Comparison of ENCODE assay signal across 14 mouse cellular contexts in genomic region chr16:91192672-91193354, GRCm38 (mm10). TPM values are rescaled to one million over a fixed set of nuclear protein-coding genes. Genes with fewer than 3 reads are reported as not detected.
DNase-seq lines count a peak whose midpoint lies in the region; ATAC-seq and TF ChIP-seq lines count a peak whose summit lies in the region.
"Had no signal": no experiment of that assay in that cellular context is flagged by ENCODE, and none has a peak within 500 bp of the region (broad histone marks: within the 10 kb centered on the region; RNA-seq: fewer than 3 reads in every experiment).

No protein-coding gene starts in this region.

- H3K9ac ChIP-seq in hindbrain, embryonic 15.5 days: no peak overlapping the region
- H3K9ac ChIP-seq in neural tube, embryonic 12.5 days: no peak overlapping the region
- H3K9ac ChIP-seq: heart, embryonic 13.5 days; lung, embryonic 14.5 days had no signal

- peaks cover 15% of the 10 kb centered on the region for H3K9me3 ChIP-seq in forebrain, embryonic 10.5 days
- H3K9me3 ChIP-seq in hindbrain, embryonic 15.5 days: no peaks in the 10 kb centered on the region
- H3K9me3 ChIP-seq in neural tube, embryonic 12.5 days: peaks cover 8% of the 10 kb centered on the region; the same call in 1 of the 2 replicates

- WGBS in forebrain, embryonic 10.5 days: 7% methylated on average over 15 of the region's 15 CpGs
- WGBS in hindbrain, embryonic 15.5 days: 11% methylated on average over 15 of the region's 15 CpGs
- 5% methylated on average over 15 of the region's 15 CpGs for WGBS in neural tube, embryonic 12.5 days

- no peak for TF ChIP-seq CTCF in layer of hippocampus, adult 2 months (conservative IDR thresholded peaks at IDR 0.05)

- no peaks in the 10 kb centered on the region for H3K36me3 ChIP-seq in forebrain, embryonic 10.5 days (replicated peaks)
- H3K36me3 ChIP-seq in hindbrain, embryonic 15.5 days: no peaks in the 10 kb centered on the region
- no peaks in the 10 kb centered on the region for H3K36me3 ChIP-seq in neural tube, embryonic 12.5 days
- H3K36me3 ChIP-seq: heart, embryonic 13.5 days had no signal

- DNase-seq in layer of hippocampus, adult 2 months (ENCODE audit: low spot score in 2 of 2): no peak
- no peak for DNase-seq in layer of hippocampus, adult 9-10 months (ENCODE audit: low spot score)
- DNase-seq in forebrain, embryonic 10.5 days (ENCODE audit: extremely low spot score, low spot score): peak; percentile 74
- DNase-seq in urinary bladder, adult 2 months (ENCODE audit: low spot score): no peak
- DNase-seq in T-cell, adult 2 months (ENCODE audit: low spot score): no peak
- DNase-seq in frontal cortex, adult 2 months (ENCODE audit: extremely low spot score in 1 of 2, low spot score in 1 of 2): no peak
- DNase-seq: adrenal gland, postnatal 36 days; cerebellum, adult 9-10 months; gastrocnemius, adult 2 months; kidney, adult 11 months; lung, embryonic 14.5 days had no signal

- no peak overlapping the region for H3K4me2 ChIP-seq in hindbrain, embryonic 15.5 days
- H3K4me2 ChIP-seq in neural tube, embryonic 12.5 days (replicated peaks): peak overlapping the region; percentile 32
- H3K4me2 ChIP-seq: heart, embryonic 13.5 days; lung, embryonic 14.5 days had no signal

- no peak overlapping the region for H3K4me3 ChIP-seq in layer of hippocampus, adult 2 months
- H3K4me3 ChIP-seq in forebrain, embryonic 10.5 days: peak overlapping the region; percentile 24
- H3K4me3 ChIP-seq in hindbrain, embryonic 15.5 days: no peak overlapping the region
- no peak overlapping the region for H3K4me3 ChIP-seq in neural tube, embryonic 12.5 days
- H3K4me3 ChIP-seq: gastrocnemius, adult 2 months; heart, embryonic 13.5 days had no signal

- H3K4me1 ChIP-seq in forebrain, embryonic 10.5 days: peaks cover 37% of the 10 kb centered on the region
- peaks cover 11% of the 10 kb centered on the region for H3K4me1 ChIP-seq in hindbrain, embryonic 15.5 days (replicated peaks)
- peaks cover 16% of the 10 kb centered on the region; the same call in 1 of the 2 replicates for H3K4me1 ChIP-seq in neural tube, embryonic 12.5 days
- H3K4me1 ChIP-seq: heart, embryonic 13.5 days had no signal

- 0 out of 2 replicates have a peak, but pooled peaks have one; percentile 57 for ATAC-seq in hindbrain, embryonic 15.5 days (ENCODE audit: low FRiP score, low read depth)
- ATAC-seq in neural tube, embryonic 12.5 days (ENCODE audit: low FRiP score, low read depth): peak; percentile 83

- peaks cover 83% of the 10 kb centered on the region for H3K27me3 ChIP-seq in forebrain, embryonic 10.5 days (ENCODE audit: poor library complexity, severe bottlenecking)
- peaks cover 61% of the 10 kb centered on the region for H3K27me3 ChIP-seq in hindbrain, embryonic 15.5 days
- peaks cover 78% of the 10 kb centered on the region for H3K27me3 ChIP-seq in neural tube, embryonic 12.5 days (replicated peaks)
- H3K27me3 ChIP-seq: heart, embryonic 13.5 days had no signal

- H3K27ac ChIP-seq in layer of hippocampus, adult 2 months: peak overlapping the region; percentile 57; the same call in 1 of the 2 replicates
- peak overlapping the region; percentile 66 for H3K27ac ChIP-seq in forebrain, embryonic 10.5 days
- peak overlapping the region; percentile 67 for H3K27ac ChIP-seq in hindbrain, embryonic 15.5 days (replicated peaks)
- no peak overlapping the region for H3K27ac ChIP-seq in neural tube, embryonic 12.5 days
- H3K27ac ChIP-seq: gastrocnemius, adult 2 months; heart, embryonic 13.5 days had no signal

RNA-seq across cellular contexts. Expression of gene Olig2, which starts 32.4 kb away (rescaled TPM):
- total RNA-seq in layer of hippocampus, adult 2 months (2021): 10 to 100 TPM; 25.2 to 27.1 TPM
- polyA plus RNA-seq in forebrain, embryonic 10.5 days (2016; fragmentation: Nextera tagmentation; extraction: Ambion mirVana): 10.5 and 11.2 TPM in 2 replicates
- 15.6 and 16.2 TPM in 2 replicates for polyA plus RNA-seq in hindbrain, embryonic 15.5 days (2015; fragmentation: Nextera tagmentation; extraction: Ambion mirVana)
- 2.9 TPM in 2 replicates for polyA plus RNA-seq in neural tube, embryonic 12.5 days (2016; fragmentation: Nextera tagmentation; extraction: Ambion mirVana)
- polyA plus RNA-seq in urinary bladder, adult 2 months (2012; rRNA removed): not detected in 2 replicates
- 30.1 and 31.8 TPM in 2 replicates for polyA plus RNA-seq in frontal cortex, adult 2 months (2012; rRNA removed)
- total RNA-seq: adrenal gland, postnatal 36 days; gastrocnemius, adult 2 months had no signal
- polyA plus RNA-seq: heart, embryonic 13.5 days; lung, embryonic 14.5 days had no signal
